Mouse (Mus musculus): ENCODE data around the gene Slc37a3. TPM values are rescaled to one million over a fixed set of nuclear protein-coding genes. Genes with fewer than 3 reads are reported as not detected.
"Not testable (repeated sequence)": the region's sequence is repeated elsewhere in the genome, so short reads cannot be mapped to it uniquely, and the experiment has no call there.

The Slc37a3 gene
- polyA plus RNA-seq, 1 experiment from 2014 or later, result 63.6 TPM

DNA sequence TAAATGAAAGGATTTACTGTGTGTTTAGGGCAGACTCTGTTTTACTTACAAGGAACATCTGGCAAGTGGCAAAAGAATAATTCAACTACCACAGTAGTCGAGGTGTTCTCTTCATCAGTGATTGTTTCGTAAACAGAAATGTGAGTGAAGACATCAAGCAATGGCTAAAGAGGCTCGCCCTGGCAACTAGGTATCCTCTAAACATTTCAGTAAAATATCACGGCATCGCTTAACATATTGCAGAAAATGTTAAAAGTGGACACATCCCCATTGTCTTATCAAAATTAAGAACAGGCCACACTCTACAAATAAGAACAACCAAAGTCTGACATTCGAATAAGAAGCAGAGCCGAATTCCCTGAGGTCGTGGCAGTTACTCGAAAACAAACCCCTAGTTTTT lies 700 bp downstream of the Slc37a3 start:
- 0 out of 2 replicates have a peak, but pooled peaks cover 5% of the 10 kb centered on the region for H3K9me3 ChIP-seq
- H3K36me3 ChIP-seq, result peaks cover 9% of the 10 kb centered on the region
- H3K27me3 ChIP-seq (replicated peaks), result peaks cover 5% of the 10 kb centered on the region; the same call in 1 of the 2 replicates
- H3K9ac ChIP-seq, result peak overlapping the region; percentile 88
- ATAC-seq (ENCODE audit: low FRiP score, low read depth), result no peak
- H3K27ac ChIP-seq, result no peak overlapping the region
- WGBS, result 24% methylated on average over 9 of the region's 9 CpGs
- H3K4me3 ChIP-seq, result peak overlapping the region; percentile 86
- H3K4me1 ChIP-seq, result peaks cover 32% of the 10 kb centered on the region
- H3K4me2 ChIP-seq (replicated peaks), result peak overlapping the region; percentile 80

DNA sequence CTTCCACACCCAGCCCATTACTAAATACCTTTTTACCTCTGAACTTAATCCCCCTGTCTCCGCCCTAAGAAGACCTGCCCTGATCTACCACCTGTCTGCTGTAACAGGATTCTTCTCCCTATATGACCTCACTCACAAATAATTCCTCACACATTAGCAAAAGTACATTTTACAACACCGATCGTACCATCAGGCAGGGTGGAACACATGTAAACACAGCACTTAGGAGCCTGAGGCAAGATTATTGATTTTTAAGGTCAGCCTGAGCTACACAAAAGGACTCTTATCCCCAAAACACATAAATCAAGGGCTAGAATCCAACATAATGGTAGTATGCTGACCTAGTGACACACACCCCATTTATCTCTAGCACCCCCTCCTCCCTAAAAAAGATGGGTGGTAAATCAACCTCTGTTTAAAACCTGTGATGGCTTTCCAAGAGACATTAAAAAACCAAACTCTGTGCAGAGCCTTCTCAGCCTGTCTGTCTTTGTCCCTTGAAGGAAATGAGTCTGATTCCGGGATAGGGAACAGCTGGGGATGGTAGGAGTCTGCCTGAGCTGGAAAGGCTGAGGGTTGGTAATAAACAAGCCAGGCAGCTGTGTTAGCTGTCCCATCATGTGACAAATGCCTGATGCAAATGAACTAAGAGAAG lies 4.0 kb downstream of the Slc37a3 start:
- no peaks in the 10 kb centered on the region for H3K27me3 ChIP-seq (replicated peaks)
- H3K27ac ChIP-seq, result no peak overlapping the region
- H3K9ac ChIP-seq, result no peak overlapping the region
- H3K36me3 ChIP-seq, result peaks cover 9% of the 10 kb centered on the region
- WGBS, result 26% methylated on average over 4 of the region's 4 CpGs
- H3K9me3 ChIP-seq, result 0 out of 2 replicates have a peak, but pooled peaks cover 5% of the 10 kb centered on the region
- no peak for ATAC-seq (ENCODE audit: low FRiP score, low read depth)
- H3K4me1 ChIP-seq, result peaks cover 27% of the 10 kb centered on the region
- H3K4me2 ChIP-seq (replicated peaks), result 0 out of 2 replicates have a peak overlapping the region, but pooled peaks have one; percentile 16
- H3K4me3 ChIP-seq, result no peak overlapping the region

DNA sequence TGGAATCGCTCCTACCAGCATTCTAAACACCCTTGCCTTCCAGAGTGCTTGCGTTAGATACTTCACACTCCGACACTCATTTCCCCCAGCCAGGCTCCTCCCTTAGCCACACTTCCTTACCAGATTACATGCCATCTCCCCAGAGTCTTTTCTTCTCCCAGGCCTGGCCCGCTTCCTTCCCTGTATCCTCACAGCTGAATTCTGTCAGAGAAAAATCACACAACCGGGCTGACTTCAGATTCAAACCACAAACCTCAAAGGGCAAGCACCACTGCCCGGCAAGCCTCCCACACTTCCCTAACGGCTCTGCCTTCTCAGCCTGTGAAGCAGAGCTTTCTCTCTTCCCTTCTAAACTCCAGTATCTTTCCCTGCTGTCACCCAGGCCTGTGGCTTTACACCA lies 4.7 kb downstream of the Slc37a3 start:
- 50% methylated on average over 7 of the region's 7 CpGs for WGBS
- H3K9me3 ChIP-seq, result 0 out of 2 replicates have a peak, but pooled peaks cover 5% of the 10 kb centered on the region
- peaks cover 27% of the 10 kb centered on the region for H3K4me1 ChIP-seq
- H3K27me3 ChIP-seq (replicated peaks), result no peaks in the 10 kb centered on the region
- H3K36me3 ChIP-seq, result peaks cover 11% of the 10 kb centered on the region
- ATAC-seq (ENCODE audit: low FRiP score, low read depth), result no peak
- peak overlapping the region; percentile 16; the same call in 1 of the 2 replicates for H3K4me2 ChIP-seq (replicated peaks)
- no peak overlapping the region for H3K4me3 ChIP-seq
- no peak overlapping the region for H3K9ac ChIP-seq
- H3K27ac ChIP-seq, result no peak overlapping the region

DNA sequence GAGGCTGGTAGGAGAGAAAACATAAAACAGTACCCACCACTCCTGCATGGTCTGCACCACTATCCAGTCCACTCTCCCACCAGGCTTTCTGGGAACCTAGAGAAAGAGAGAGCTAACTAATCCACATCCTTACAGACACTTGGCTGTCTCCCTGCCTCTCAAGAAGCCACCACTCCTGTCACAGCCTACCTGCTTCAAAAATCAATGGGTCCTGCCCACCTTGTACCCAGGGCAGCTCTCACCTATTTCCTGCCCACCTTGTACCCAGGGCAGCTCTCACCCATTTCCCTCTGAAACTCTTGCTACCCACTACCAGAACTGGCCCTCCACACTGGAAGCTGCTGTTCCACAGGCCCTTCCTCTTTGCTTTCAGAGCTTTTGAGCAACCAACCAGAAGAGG lies 5.4 kb downstream of the Slc37a3 start:
- Histone ChIP-seq H3K4me2 (replicated peaks) (no peak overlapping the region), H3K4me1 (peaks cover 24% of the 10 kb centered on the region)
- ATAC-seq (ENCODE audit: low FRiP score, low read depth), result no peak

GRCm38 (mm10) chr6:39369631-39370030 lies 7.8 kb downstream of the Slc37a3 start:
- Histone ChIP-seq H3K27me3 (replicated peaks) (no peaks in the 10 kb centered on the region), H3K36me3 (peaks cover 25% of the 10 kb centered on the region), H3K4me1 (peaks cover 12% of the 10 kb centered on the region), H3K4me2 (replicated peaks) (no peak overlapping the region), H3K4me3 (no peak overlapping the region), H3K9me3 (0 out of 2 replicates have a peak, but pooled peaks cover 5% of the 10 kb centered on the region), H3K27ac (no peak overlapping the region), H3K9ac (no peak overlapping the region)
- ATAC-seq (ENCODE audit: low FRiP score, low read depth), result no peak
- WGBS, result 90% methylated on average over 3 of the region's 3 CpGs

More for the DNA sequence above, 5.4 kb downstream of the Slc37a3 start:
- Histone ChIP-seq H3K9me3 (0 out of 2 replicates have a peak, but pooled peaks cover 5% of the 10 kb centered on the region), H3K4me3 (no peak overlapping the region), H3K27ac (no peak overlapping the region), H3K27me3 (replicated peaks) (no peaks in the 10 kb centered on the region), H3K9ac (no peak overlapping the region), H3K36me3 (peaks cover 14% of the 10 kb centered on the region)

GRCm38 (mm10) chr6:39362684-39363083 lies 14.8 kb downstream of the Slc37a3 start:
- Histone ChIP-seq H3K4me1 (no peaks in the 10 kb centered on the region), H3K27ac (no peak overlapping the region), H3K9ac (no peak overlapping the region), H3K9me3 (no peaks in the 10 kb centered on the region), H3K27me3 (replicated peaks) (no peaks in the 10 kb centered on the region), H3K4me2 (replicated peaks) (no peak overlapping the region), H3K36me3 (peaks cover 46% of the 10 kb centered on the region), H3K4me3 (no peak overlapping the region)
- no peak for ATAC-seq (ENCODE audit: low FRiP score, low read depth)
- 97% methylated on average over 2 of the region's 2 CpGs for WGBS

- H3K4me1 ChIP-seq; H3K9ac ChIP-seq; H3K9me3 ChIP-seq; H3K27ac ChIP-seq; H3K27me3 ChIP-seq (replicated peaks); H3K4me3 ChIP-seq; H3K4me2 ChIP-seq (replicated peaks); ATAC-seq (ENCODE audit: low FRiP score, low read depth): not testable (repeated sequence)
- 96% methylated on average over 9 of the region's 9 CpGs for WGBS
- H3K36me3 ChIP-seq, result peaks cover 59% of the 10 kb centered on the region
Observed at GRCm38 (mm10) chr6:39359207-39359606, 18.3 kb downstream of the Slc37a3 start.

GRCm38 (mm10) chr6:39348946-39349345 lies 28.5 kb downstream of the Slc37a3 start:
- no peak overlapping the region for H3K4me2 ChIP-seq (replicated peaks)
- H3K4me3 ChIP-seq, result no peak overlapping the region
- peaks cover 38% of the 10 kb centered on the region for H3K4me1 ChIP-seq
- peaks cover 54% of the 10 kb centered on the region for H3K36me3 ChIP-seq
- no peaks in the 10 kb centered on the region for H3K9me3 ChIP-seq
- 52% methylated on average over 6 of the region's 6 CpGs for WGBS
- no peak for ATAC-seq (ENCODE audit: low FRiP score, low read depth)
- no peak overlapping the region for H3K27ac ChIP-seq
- no peak overlapping the region for H3K9ac ChIP-seq
- no peaks in the 10 kb centered on the region for H3K27me3 ChIP-seq (replicated peaks)

GRCm38 (mm10) chr6:39347880-39348814 lies 29.3 kb downstream of the Slc37a3 start:
- H3K9me3 ChIP-seq, result no peaks in the 10 kb centered on the region
- no peak overlapping the region for H3K4me2 ChIP-seq (replicated peaks)
- ATAC-seq (ENCODE audit: low FRiP score, low read depth), result 0 out of 2 replicates have a peak, but pooled peaks have one; percentile 21
- no peak overlapping the region for H3K9ac ChIP-seq
- peak overlapping the region; percentile 65 for H3K27ac ChIP-seq
- peaks cover 54% of the 10 kb centered on the region for H3K36me3 ChIP-seq
- no peaks in the 10 kb centered on the region for H3K27me3 ChIP-seq (replicated peaks)
- 11% methylated on average over 4 of the region's 4 CpGs for WGBS
- H3K4me3 ChIP-seq, result no peak overlapping the region
- peaks cover 38% of the 10 kb centered on the region for H3K4me1 ChIP-seq

DNA sequence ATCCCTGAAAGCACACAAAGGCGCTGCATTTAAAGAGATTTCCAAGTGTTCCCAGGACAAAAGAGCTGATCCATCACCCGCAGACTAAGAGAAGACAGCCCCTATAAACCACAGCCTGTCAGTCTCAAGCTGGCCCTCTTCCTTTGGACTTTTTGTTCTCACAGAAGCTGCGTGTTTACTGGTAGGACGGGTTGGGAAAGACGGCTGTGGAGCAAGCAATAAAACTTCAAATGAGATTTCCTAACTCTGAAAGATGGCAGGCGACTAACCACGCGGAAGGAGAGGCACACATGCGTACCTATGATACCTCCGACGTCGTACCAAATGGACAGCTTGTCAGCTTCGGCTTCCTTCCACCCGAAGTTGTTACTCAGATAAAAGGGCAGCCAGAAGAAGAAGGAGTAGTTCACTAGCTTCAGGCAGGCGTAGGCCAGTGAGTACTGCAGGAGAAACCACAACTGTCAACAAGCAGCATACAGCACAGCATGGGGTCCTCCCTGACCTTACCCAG lies 30.4 kb downstream of the Slc37a3 start:
- no peaks in the 10 kb centered on the region for H3K27me3 ChIP-seq (replicated peaks)
- H3K4me2 ChIP-seq (replicated peaks), result peak overlapping the region; percentile 29; the same call in 1 of the 2 replicates
- 5% methylated on average over 15 of the region's 15 CpGs for WGBS
- ATAC-seq (ENCODE audit: low FRiP score, low read depth), result peak; percentile 74
- peaks cover 38% of the 10 kb centered on the region for H3K4me1 ChIP-seq
- H3K9me3 ChIP-seq, result no peaks in the 10 kb centered on the region
- H3K27ac ChIP-seq, result peak overlapping the region; percentile 65; the same call in 1 of the 2 replicates
- peaks cover 54% of the 10 kb centered on the region for H3K36me3 ChIP-seq
- H3K4me3 ChIP-seq, result no peak overlapping the region
- no peak overlapping the region for H3K9ac ChIP-seq

- Histone ChIP-seq H3K4me2 (replicated peaks) (peak overlapping the region; percentile 18; the same call in 1 of the 2 replicates), H3K4me1 (peaks cover 38% of the 10 kb centered on the region)
Observed at GRCm38 (mm10) chr6:39345430-39345829, 32.0 kb downstream of the Slc37a3 start.

DNA sequence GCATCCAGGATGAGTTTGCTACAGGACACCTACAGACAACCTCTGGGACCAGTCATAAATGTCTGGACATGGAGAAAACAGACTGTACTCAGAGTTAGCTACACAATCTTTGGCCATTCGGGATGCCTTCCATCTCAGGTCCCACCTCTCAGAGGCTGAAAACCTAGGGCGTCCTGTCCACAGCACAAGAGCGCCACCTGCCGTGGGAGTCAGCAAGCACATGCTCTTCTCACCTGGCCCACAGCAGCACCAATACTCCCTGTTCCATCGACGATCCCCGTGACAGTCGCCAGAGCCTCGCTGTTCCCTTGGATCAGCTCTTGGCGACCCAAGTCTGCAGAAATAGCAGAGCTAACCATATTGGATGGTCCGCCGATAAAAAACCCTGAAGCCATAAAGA lies 33.5 kb downstream of the Slc37a3 start:
- no peak overlapping the region for H3K4me3 ChIP-seq
- H3K9me3 ChIP-seq, result no peaks in the 10 kb centered on the region
- no peak overlapping the region for H3K9ac ChIP-seq
- no peak overlapping the region for H3K27ac ChIP-seq
- WGBS, result 23% methylated on average over 12 of the region's 12 CpGs
- H3K36me3 ChIP-seq, result peaks cover 32% of the 10 kb centered on the region
- ATAC-seq (ENCODE audit: low FRiP score, low read depth), result peak; percentile 19; the same call in 1 of the 2 replicates
- peaks cover 36% of the 10 kb centered on the region for H3K4me1 ChIP-seq
- H3K27me3 ChIP-seq (replicated peaks), result no peaks in the 10 kb centered on the region
- no peak overlapping the region for H3K4me2 ChIP-seq (replicated peaks)

More at GRCm38 (mm10) chr6:39345430-39345829, 32.0 kb downstream of the Slc37a3 start:
- H3K36me3 ChIP-seq, result peaks cover 46% of the 10 kb centered on the region
- ATAC-seq (ENCODE audit: low FRiP score, low read depth), result 0 out of 2 replicates have a peak, but pooled peaks have one; percentile 23
- no peaks in the 10 kb centered on the region for H3K27me3 ChIP-seq (replicated peaks)
- peak overlapping the region; percentile 38; the same call in 1 of the 2 replicates for H3K9ac ChIP-seq
- H3K9me3 ChIP-seq, result no peaks in the 10 kb centered on the region
- WGBS, result 16% methylated on average over 7 of the region's 7 CpGs
- H3K4me3 ChIP-seq, result no peak overlapping the region; the same call in 1 of the 2 replicates
- no peak overlapping the region for H3K27ac ChIP-seq
